Mouse (Mus musculus) bone marrow, adult 2 months (tissue): ENCODE results near the gene Sertad1.

Source experiments
- CTCF ChIP-seq: fragments of 200-500 bp; IDR thresholded peaks from 2 replicates; pipeline ENCODE4 v1.5.1; 2011; ENCODE audit warnings: low read length, control low read depth; ENCODE audit not compliant: control insufficient read depth, insufficient read depth
- POLR2A ChIP-seq: fragments of 200-500 bp; IDR thresholded peaks from 2 replicates; pipeline ENCODE4 v1.6.1; 2011; ENCODE audit warnings: low read depth, mild to moderate bottlenecking, control low read depth, low read length, borderline replicate concordance; ENCODE audit not compliant: control insufficient read depth

DNA sequence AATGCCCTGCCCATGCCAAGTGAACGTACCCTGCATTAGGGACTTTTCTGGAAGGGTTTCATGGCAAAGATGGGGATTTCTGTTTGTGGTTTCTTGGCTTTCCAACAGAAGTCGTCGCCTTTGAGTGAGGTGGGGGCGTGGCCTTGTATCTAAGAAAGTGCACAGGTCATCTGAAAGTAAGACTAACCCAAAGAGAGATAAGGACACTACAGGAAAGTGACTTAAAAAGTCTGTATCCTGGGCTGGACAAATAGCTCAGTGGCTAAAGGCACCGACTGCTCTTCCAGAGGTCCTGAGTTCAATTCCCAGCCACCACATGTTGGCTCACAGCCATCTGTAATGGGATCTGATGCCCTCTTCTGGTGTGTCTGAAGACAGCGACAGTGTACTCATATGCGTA lies 8.1 kb upstream of the Sertad1 start:
- no peak for TF ChIP-seq CTCF
- no peak for TF ChIP-seq POLR2A
